In the genomic region with DNA sequence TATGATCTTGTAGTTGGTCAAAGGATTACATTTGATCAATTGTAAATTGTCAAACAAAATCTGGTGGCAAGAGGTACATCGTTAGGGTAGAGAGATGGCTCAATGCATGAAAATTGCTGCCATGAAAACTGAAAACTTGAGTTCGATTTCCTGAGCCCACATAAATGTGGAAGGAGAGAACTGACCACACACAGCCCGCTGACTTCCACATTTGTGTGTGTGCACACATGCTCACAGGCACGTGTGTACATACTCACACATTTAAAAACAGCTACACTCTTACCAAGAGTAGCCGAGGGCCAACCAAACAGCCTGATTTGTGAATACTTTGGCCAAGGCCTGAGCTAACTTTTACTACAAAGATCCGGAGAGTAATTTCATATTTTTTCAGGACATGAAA, we compare ENCODE assay signal across 20 mouse cellular contexts.
DNase-seq lines count a peak whose midpoint lies in the region; ATAC-seq lines count a peak whose summit lies in the region.
"Had no signal": no experiment of that assay in that cellular context is flagged by ENCODE, and none has a peak within 500 bp of the region (broad histone marks: within the 10 kb centered on the region; RNA-seq: fewer than 3 reads in every experiment).

No protein-coding gene starts in this region.

- no peak for ATAC-seq in heart, embryonic 11.5 days (replicated peaks; ENCODE audit: insufficient number of reproducible peaks, low FRiP score, low TSS enrichment)
- ATAC-seq in granulocyte monocyte progenitor cell, adult 5-6 weeks (replicated peaks; ENCODE audit: poor library complexity, severe bottlenecking): peak; percentile 70
- peak; percentile 59 for ATAC-seq in megakaryocyte progenitor cell, adult 5-6 weeks (replicated peaks; ENCODE audit: poor library complexity)
- no peak for ATAC-seq in intestine, embryonic 15.5 days
- ATAC-seq: forebrain, embryonic 15.5 days had no signal

- no peaks in the 10 kb centered on the region for H3K9me3 ChIP-seq in heart, embryonic 11.5 days (replicated peaks; ENCODE audit: control insufficient read depth, low read length)
- no peaks in the 10 kb centered on the region for H3K9me3 ChIP-seq in intestine, embryonic 15.5 days
- H3K9me3 ChIP-seq: embryonic facial prominence, embryonic 10.5 days; embryonic facial prominence, embryonic 12.5 days; forebrain, embryonic 13.5 days; forebrain, embryonic 15.5 days had no signal

- no peak overlapping the region for H3K4me3 ChIP-seq in heart, embryonic 11.5 days (ENCODE audit: low read depth, low read length)
- no peak overlapping the region for H3K4me3 ChIP-seq in intestine, embryonic 15.5 days (replicated peaks)
- H3K4me3 ChIP-seq: embryonic facial prominence, embryonic 10.5 days; embryonic facial prominence, embryonic 12.5 days; forebrain, embryonic 13.5 days; forebrain, embryonic 15.5 days had no signal

- no peaks in the 10 kb centered on the region for H3K4me1 ChIP-seq in heart, embryonic 11.5 days (ENCODE audit: control insufficient read depth, insufficient read depth, low read length)
- no peaks in the 10 kb centered on the region for H3K4me1 ChIP-seq in intestine, embryonic 15.5 days (replicated peaks)
- H3K4me1 ChIP-seq: embryonic facial prominence, embryonic 12.5 days; forebrain, embryonic 13.5 days; forebrain, embryonic 15.5 days had no signal

- H3K9ac ChIP-seq in heart, embryonic 11.5 days (ENCODE audit: low read depth, low read length): no peak overlapping the region
- no peak overlapping the region for H3K9ac ChIP-seq in intestine, embryonic 15.5 days
- H3K9ac ChIP-seq: embryonic facial prominence, embryonic 12.5 days; forebrain, embryonic 13.5 days; forebrain, embryonic 15.5 days had no signal

- DNase-seq in heart, adult 11 months: peak; percentile 68
- peak; percentile 1 for DNase-seq in lung, postnatal 25 days (ENCODE audit: low spot score)
- DNase-seq in lung, adult 18-20 months: no peak
- DNase-seq in layer of hippocampus, postnatal 25 days (ENCODE audit: extremely low spot score in 1 of 2, low spot score in 1 of 2): no peak
- DNase-seq: adrenal gland, adult 2 months; adrenal gland, postnatal 10 days; adrenal gland, postnatal 25 days; cerebellum, adult 11-12 months; cerebellum, adult 2 months; cerebellum, adult 9-10 months; cerebellum, postnatal 10 days; cerebellum, postnatal 25 days had no signal

- H3K4me2 ChIP-seq in heart, embryonic 11.5 days: no peak overlapping the region
- no peak overlapping the region for H3K4me2 ChIP-seq in intestine, embryonic 15.5 days (replicated peaks)
- H3K4me2 ChIP-seq: embryonic facial prominence, embryonic 12.5 days; forebrain, embryonic 13.5 days; forebrain, embryonic 15.5 days had no signal

- no peaks in the 10 kb centered on the region for H3K27me3 ChIP-seq in heart, embryonic 11.5 days (ENCODE audit: control insufficient read depth, insufficient read depth, low read length)
- no peaks in the 10 kb centered on the region for H3K27me3 ChIP-seq in intestine, embryonic 15.5 days (replicated peaks)
- H3K27me3 ChIP-seq: embryonic facial prominence, embryonic 12.5 days; forebrain, embryonic 15.5 days had no signal

- 77% methylated on average over 6 of the region's 6 CpGs for WGBS in heart, embryonic 11.5 days (ENCODE audit: insufficient replicate concordance)
- WGBS in intestine, embryonic 15.5 days: 88% methylated on average over 6 of the region's 6 CpGs

- H3K36me3 ChIP-seq in heart, embryonic 11.5 days (ENCODE audit: control insufficient read depth, insufficient read depth, low read length): no peaks in the 10 kb centered on the region
- no peaks in the 10 kb centered on the region for H3K36me3 ChIP-seq in intestine, embryonic 15.5 days
- H3K36me3 ChIP-seq: embryonic facial prominence, embryonic 10.5 days; embryonic facial prominence, embryonic 12.5 days; forebrain, embryonic 15.5 days had no signal

- H3K27ac ChIP-seq in heart, embryonic 11.5 days (ENCODE audit: low read depth, low read length): no peak overlapping the region
- no peak overlapping the region for H3K27ac ChIP-seq in intestine, embryonic 15.5 days
- H3K27ac ChIP-seq: embryonic facial prominence, embryonic 10.5 days; embryonic facial prominence, embryonic 12.5 days; forebrain, embryonic 13.5 days; forebrain, embryonic 15.5 days had no signal

Comparison
In these comparisons a context has a peak if more than half of its experiments do, and no peak if none do; other contexts are left out.
1. DNase-seq: peak in heart, adult 11 months (single experiment) and lung, postnatal 25 days (single experiment); none in lung, adult 18-20 months (0 of 2) and layer of hippocampus, postnatal 25 days (0 of 2).
2. ATAC-seq: peak in granulocyte monocyte progenitor cell, adult 5-6 weeks (single experiment) and megakaryocyte progenitor cell, adult 5-6 weeks (single experiment); none in heart, embryonic 11.5 days (single experiment) and intestine, embryonic 15.5 days (single experiment).